Mouse (Mus musculus) spleen, postnatal 36 days (tissue): ENCODE results near the gene Flii.

Experiments
- DNase-seq, 2 experiments: peaks; one replicate each; pipeline ENCODE4 v3.0.0; 2022; ENCODE audit warnings: low spot score in 2 of 2, mixed read lengths in 1 of 2

Gene Flii

GRCm38 (mm10) chr11:60715833-60716232 lies 11.2 kb downstream of the Flii start:
- no peak for DNase-seq

GRCm38 (mm10) chr11:60712639-60713255 lies 14.3 kb downstream of the Flii start:
- no peak for DNase-seq

- DNase-seq = no peak
Measured at GRCm38 (mm10) chr11:60712040-60712439, 15.0 kb downstream of the Flii start.

- no peak for DNase-seq
Measured at GRCm38 (mm10) chr11:60711218-60711617, 15.8 kb downstream of the Flii start.

GRCm38 (mm10) chr11:60709481-60710465 lies 17.3 kb downstream of the Flii start:
- no peak for DNase-seq

- DNase-seq = no peak
Measured at GRCm38 (mm10) chr11:60708631-60709030, 18.4 kb downstream of the Flii start.

- no peak for DNase-seq
Measured at GRCm38 (mm10) chr11:60707672-60708071, 19.4 kb downstream of the Flii start.

GRCm38 (mm10) chr11:60706696-60707480 lies 20.2 kb downstream of the Flii start:
- DNase-seq = no peak

GRCm38 (mm10) chr11:60706076-60706475 lies 21.0 kb downstream of the Flii start:
- no peak for DNase-seq

GRCm38 (mm10) chr11:60705255-60705654 lies 21.8 kb downstream of the Flii start:
- peak in 1 of 2 experiments; percentile 0 for DNase-seq

GRCm38 (mm10) chr11:60704023-60704880 lies 22.8 kb downstream of the Flii start:
- DNase-seq = peak in 1 of 2 experiments; percentile 0

GRCm38 (mm10) chr11:60703131-60703530 lies 23.9 kb downstream of the Flii start:
- peak; percentile 46 to 49 for DNase-seq

GRCm38 (mm10) chr11:60701611-60702010 lies 25.5 kb downstream of the Flii start:
- peak in 1 of 2 experiments; percentile 1 for DNase-seq

- DNase-seq = peak in 1 of 2 experiments; percentile 2
Measured at GRCm38 (mm10) chr11:60700320-60701185, 26.5 kb downstream of the Flii start.

GRCm38 (mm10) chr11:60699524-60700075 lies 27.5 kb downstream of the Flii start, which contains the start of gene Llgl1:
Gene Llgl1 (plus strand): TSS chr11:60699723.
- DNase-seq = peak; percentile 80

GRCm38 (mm10) chr11:60698806-60699523 lies 28.1 kb downstream of the Flii start:
- DNase-seq = peak in 1 of 2 experiments; percentile 39

- DNase-seq = peak in 1 of 2 experiments; percentile 2
Measured at GRCm38 (mm10) chr11:60697561-60697960, 29.5 kb downstream of the Flii start.

- DNase-seq = peak in 1 of 2 experiments; percentile 1
Measured at GRCm38 (mm10) chr11:60696165-60696564, 30.9 kb downstream of the Flii start.
